Mouse (Mus musculus): Measurements from ENCODE around the gene Nob1.

DNA sequence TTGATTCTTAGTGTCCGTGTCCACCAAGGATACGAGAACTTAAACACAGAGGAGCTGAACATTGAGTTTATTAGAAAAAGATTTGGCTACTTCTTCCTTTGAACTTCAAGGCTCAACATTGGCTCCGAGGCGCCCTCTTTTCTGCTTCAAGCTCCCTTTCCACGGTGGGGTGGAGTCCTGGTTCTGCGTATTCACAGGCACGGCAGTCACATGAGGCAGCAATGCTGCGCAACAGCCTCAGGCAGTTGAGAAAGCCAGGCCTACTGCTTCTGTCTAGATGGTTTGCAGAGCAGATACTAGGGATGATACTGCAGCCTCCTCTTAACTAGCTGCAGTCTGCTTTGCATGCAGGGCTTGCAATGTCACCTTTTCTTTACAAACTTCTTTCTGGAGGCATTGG is 12.3 kb downstream of the Nob1 start:
- TF ChIP-seq CTCF (IDR thresholded peaks at IDR 0.05; ENCODE audit: borderline replicate concordance, insufficient read depth, low read depth, low read length) (no peak), POLR2A (IDR thresholded peaks at IDR 0.05; ENCODE audit: borderline replicate concordance, insufficient read depth, low read length) (no peak)
